Comparison of ENCODE assay signal across 8 mouse cellular contexts in genomic region chr5:25498346-25498820, GRCm38 (mm10). TPM values are rescaled to one million over a fixed set of nuclear protein-coding genes. Genes with fewer than 3 reads are reported as not detected.
DNase-seq lines count a peak whose midpoint lies in the region; ATAC-seq and TF ChIP-seq lines count a peak whose summit lies in the region.

Kmt2c (minus strand) TSS chr5:25498783.

- no peaks in the 10 kb centered on the region for H3K36me3 ChIP-seq in hindbrain, embryonic 10.5 days

- peak; percentile 29 for ATAC-seq in megakaryocyte progenitor cell, adult 5-6 weeks (replicated peaks; ENCODE audit: poor library complexity)

- peaks cover 6% of the 10 kb centered on the region; the same call in 1 of the 2 replicates for H3K4me1 ChIP-seq in cerebellum, adult 2 months (ENCODE audit: control insufficient read depth, insufficient read depth, low read length)
- H3K4me1 ChIP-seq in hindbrain, embryonic 10.5 days (replicated peaks) = peaks cover 15% of the 10 kb centered on the region

- peak within 1 kb of the TSS; percentile 97 for H3K27ac ChIP-seq in cerebellum, adult 2 months (ENCODE audit: insufficient read depth, low read length)
- peak within 1 kb of the TSS; percentile 98 for H3K27ac ChIP-seq in hindbrain, embryonic 10.5 days

- H3K27me3 ChIP-seq in cerebellum, adult 2 months (ENCODE audit: control insufficient read depth, insufficient read depth, low read length) = no peaks in the 10 kb centered on the region
- no peaks in the 10 kb centered on the region for H3K27me3 ChIP-seq in hindbrain, embryonic 10.5 days (ENCODE audit: insufficient read depth, poor library complexity, severe bottlenecking)

- H3K9me3 ChIP-seq in hindbrain, embryonic 10.5 days = no peaks in the 10 kb centered on the region

- peak; percentile 77 for TF ChIP-seq POLR2A in cerebellum, adult 2 months (IDR thresholded peaks at IDR 0.05; ENCODE audit: borderline replicate concordance, insufficient read depth, low read length)

- peak within 1 kb of the TSS; percentile 92 for H3K4me3 ChIP-seq in cerebellum, adult 2 months (replicated peaks; ENCODE audit: insufficient read depth, low read depth, low read length)
- H3K4me3 ChIP-seq in hindbrain, embryonic 10.5 days = peak within 1 kb of the TSS; percentile 82

- 4% methylated on average over 51 of the region's 54 CpGs for WGBS in cerebellum, adult 2 months
- WGBS in hindbrain, embryonic 10.5 days = 2% methylated on average over 54 of the region's 54 CpGs

- no peak for TF ChIP-seq CTCF in cerebellum, adult 2 months (IDR thresholded peaks at IDR 0.05; ENCODE audit: borderline replicate concordance, insufficient read depth, low read depth, low read length)

- peak; percentile 82 for DNase-seq in kidney, adult 18-20 months
- no peak for DNase-seq in kidney, postnatal 4 days
- peak; percentile 80 to 84 for DNase-seq in cerebellum, adult 2 months
- peak; percentile 57 to 70 for DNase-seq in frontal cortex, postnatal 10 days (ENCODE audit: low spot score in 2 of 2)
- DNase-seq in hindbrain, embryonic 10.5 days (ENCODE audit: low spot score) = peak; percentile 85
- DNase-seq in left cerebral cortex, adult 8-10 months (ENCODE audit: low spot score in 2 of 2) = peak; percentile 59 to 64
- peak; percentile 74 for DNase-seq in skeletal muscle tissue, adult 2 months (ENCODE audit: low read depth, low spot score)

RNA-seq across cellular contexts. Expression of gene Kmt2c, which starts in this region (rescaled TPM):
- polyA plus RNA-seq in cerebellum, adult 2 months (2012; rRNA removed) = 56.3 and 60.0 TPM in 2 replicates
- polyA plus RNA-seq in hindbrain, embryonic 10.5 days (2016; fragmentation: Nextera tagmentation; extraction: Ambion mirVana) = 12.2 and 12.5 TPM in 2 replicates
- total RNA-seq in left cerebral cortex, adult 8-10 months (2022) = 10 to 100 TPM; 59.1 to 77.3 (median 64.4) TPM
- 34.8 and 47.3 TPM in 2 replicates for total RNA-seq in megakaryocyte progenitor cell, adult 5-6 weeks (2015)
- 20.2 and 31.9 TPM in 2 replicates for total RNA-seq in megakaryocyte progenitor cell, adult 5-6 weeks (2017)

Comparison
In these comparisons a context has a peak if more than half of its experiments do, and no peak if none do; other contexts are left out.
1. DNase-seq: peak in kidney, adult 18-20 months (single experiment), cerebellum, adult 2 months (2 of 2), frontal cortex, postnatal 10 days (2 of 2), hindbrain, embryonic 10.5 days (single experiment), left cerebral cortex, adult 8-10 months (2 of 2) and skeletal muscle tissue, adult 2 months (single experiment); none in kidney, postnatal 4 days (0 of 2).